Mouse (Mus musculus): ENCODE results near the gene Klrb1b. TPM values are rescaled to one million over a fixed set of nuclear protein-coding genes. Genes with fewer than 3 reads are reported as not detected.

Klrb1b gene
- polyA plus RNA-seq (2014; fragmentation: Illumina TruSeq; extraction: RNeasy Lipid Tissue Mini Kit (QIAGEN cat#74804); ENCODE audit: low read depth, low replicate concordance): 0.64 TPM

GRCm38 (mm10) chr6:128826132-128826531 is at the start of gene Klrb1b, which contains the start of gene Gm44511:
Gene Klrb1b (minus strand): TSS chr6:128826331.
Gene Gm44511 (minus strand): TSS chr6:128826315.

GRCm38 (mm10) chr6:128789115-128789514 is 37.0 kb downstream of the Klrb1b start, which contains the start of gene Klrb1c:
Gene Klrb1c (minus strand): TSS chr6:128789215.

Other genes starting within 250 kb of the Klrb1b start
- gene A2ml1, start 244.7 kb downstream of the Klrb1b start, polyA plus RNA-seq (2014; fragmentation: Illumina TruSeq; extraction: RNeasy Lipid Tissue Mini Kit (QIAGEN cat#74804); ENCODE audit: low read depth, low replicate concordance): not detected
- not detected for gene Klrb1a, start 202.8 kb downstream of the Klrb1b start, polyA plus RNA-seq (2014; fragmentation: Illumina TruSeq; extraction: RNeasy Lipid Tissue Mini Kit (QIAGEN cat#74804); ENCODE audit: low read depth, low replicate concordance)
- gene Clec2h, start 163.9 kb downstream of the Klrb1b start, polyA plus RNA-seq (2014; fragmentation: Illumina TruSeq; extraction: RNeasy Lipid Tissue Mini Kit (QIAGEN cat#74804); ENCODE audit: low read depth, low replicate concordance): not detected
- gene Klrb1, start 103.3 kb downstream of the Klrb1b start, polyA plus RNA-seq (2014; fragmentation: Illumina TruSeq; extraction: RNeasy Lipid Tissue Mini Kit (QIAGEN cat#74804); ENCODE audit: low read depth, low replicate concordance): not detected
- 2.2 TPM for gene Klrb1c, start 37.1 kb downstream of the Klrb1b start, polyA plus RNA-seq (2014; fragmentation: Illumina TruSeq; extraction: RNeasy Lipid Tissue Mini Kit (QIAGEN cat#74804); ENCODE audit: low read depth, low replicate concordance)
- gene Gm44511, start within 50 bp of the Klrb1b start, polyA plus RNA-seq (2014; fragmentation: Illumina TruSeq; extraction: RNeasy Lipid Tissue Mini Kit (QIAGEN cat#74804); ENCODE audit: low read depth, low replicate concordance): not detected
- 0.47 TPM for gene Clec2i, start 61.3 kb upstream of the Klrb1b start, polyA plus RNA-seq (2014; fragmentation: Illumina TruSeq; extraction: RNeasy Lipid Tissue Mini Kit (QIAGEN cat#74804); ENCODE audit: low read depth, low replicate concordance)
- 0.64 TPM for gene BC035044, start 64.8 kb upstream of the Klrb1b start, polyA plus RNA-seq (2014; fragmentation: Illumina TruSeq; extraction: RNeasy Lipid Tissue Mini Kit (QIAGEN cat#74804); ENCODE audit: low read depth, low replicate concordance)
- not detected for gene Clec2g, start 108.0 kb upstream of the Klrb1b start, polyA plus RNA-seq (2014; fragmentation: Illumina TruSeq; extraction: RNeasy Lipid Tissue Mini Kit (QIAGEN cat#74804); ENCODE audit: low read depth, low replicate concordance)
- not detected for gene Klrb1f, start 219.6 kb upstream of the Klrb1b start, polyA plus RNA-seq (2014; fragmentation: Illumina TruSeq; extraction: RNeasy Lipid Tissue Mini Kit (QIAGEN cat#74804); ENCODE audit: low read depth, low replicate concordance)